Mouse (Mus musculus) pancreas, adult 10 weeks (tissue): ENCODE data around the gene Chac1. TPM values are rescaled to one million over a fixed set of nuclear protein-coding genes. Genes with fewer than 3 reads are reported as not detected.

Source experiments
- polyA plus RNA-seq: library from polyadenylated mRNA; stranded (reverse); fragments of 350-450 nt; fragmentation: Illumina TruSeq; extraction: RNeasy Lipid Tissue Mini Kit (QIAGEN cat#74804); gene quantifications from one replicate; pipeline ENCODE4 v1.2.3, GENCODE M21; 2015; ENCODE audit warnings: low read depth, low replicate concordance; ENCODE audit not compliant: insufficient read depth

The Chac1 gene
- polyA plus RNA-seq, result 15.9 TPM

DNA sequence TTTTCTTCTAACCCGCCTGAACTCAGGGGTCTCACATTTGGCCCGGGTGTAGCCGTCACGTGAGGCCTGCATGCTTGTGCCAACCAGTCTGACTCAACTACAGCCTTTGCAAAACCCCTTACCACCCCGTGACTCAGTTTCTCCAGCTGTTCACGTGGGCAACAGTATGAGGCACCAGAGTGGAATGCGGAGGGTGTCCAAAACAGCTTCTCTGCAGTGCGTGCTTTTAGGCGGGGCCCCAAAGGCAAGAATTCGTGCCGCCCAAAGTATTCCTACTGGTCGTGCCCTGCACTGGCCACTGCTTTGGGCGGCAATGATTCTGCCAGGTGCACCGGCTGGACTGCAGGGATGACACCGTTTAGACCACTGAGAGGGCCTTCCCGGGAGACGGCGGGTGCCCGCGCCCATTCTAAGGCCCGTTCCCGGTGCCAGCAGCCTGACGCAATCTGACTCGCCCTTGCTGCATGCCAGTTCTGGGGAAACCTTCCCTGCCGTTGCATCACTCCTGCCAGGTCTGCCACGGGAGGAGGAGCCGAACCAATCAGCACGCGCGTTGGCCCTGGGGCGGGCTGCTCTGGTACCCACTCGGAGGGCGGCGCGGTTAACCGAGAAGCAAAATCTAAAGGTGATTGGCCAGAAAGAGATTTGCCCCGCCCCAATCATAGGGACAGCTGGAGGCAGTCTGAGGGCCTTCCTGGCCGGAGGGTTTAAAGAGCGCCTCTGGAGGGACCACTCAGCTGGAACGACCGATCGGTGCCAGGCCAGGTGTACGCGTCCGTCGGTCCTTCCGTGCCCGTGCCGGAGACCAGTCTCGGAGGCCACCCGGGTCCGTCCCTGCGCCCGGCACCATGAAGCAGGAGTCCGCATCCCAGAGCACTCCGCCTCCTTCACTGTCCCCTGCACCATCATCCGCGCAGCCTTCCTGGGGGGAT is at the start of gene Chac1:
Gene Chac1, plus strand, starts transcription at position 675 of the 932 bp plus-strand sequence.

DNA sequence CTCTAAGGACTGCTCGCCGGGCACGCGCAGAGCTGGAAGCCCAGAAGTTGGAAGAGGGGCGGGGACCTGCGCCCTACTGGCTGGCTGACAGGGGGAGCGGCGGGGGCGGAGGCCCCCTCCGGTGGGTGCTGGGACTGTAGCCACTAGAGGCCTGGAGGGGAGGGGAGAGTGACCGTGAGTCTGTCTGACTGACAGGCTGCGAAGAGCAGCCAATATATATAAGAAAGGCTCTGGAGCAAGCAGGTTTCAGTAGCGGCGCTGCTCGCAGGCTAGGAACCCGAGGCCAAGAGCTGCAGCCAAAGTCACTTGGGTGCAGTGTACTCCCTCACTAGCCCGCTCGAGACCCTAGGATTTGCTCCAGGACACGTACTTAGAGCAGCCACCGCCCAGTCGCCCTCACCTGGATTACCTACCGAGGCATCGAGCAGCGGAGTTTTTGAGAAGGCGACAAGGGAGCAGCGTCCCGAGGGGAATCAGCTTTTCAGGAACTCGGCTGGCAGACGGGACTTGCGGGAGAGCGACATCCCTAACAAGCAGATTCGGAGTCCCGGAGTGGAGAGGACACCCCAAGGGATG is 25.4 kb upstream of the Chac1 start, which contains the start of gene Dll4:
Gene Dll4, plus strand, starts transcription at position 217 of the 576 bp plus-strand sequence.

Other genes starting within 250 kb of the Chac1 start
- 0.59 TPM for gene Rad51, start 238.4 kb upstream of the Chac1 start, polyA plus RNA-seq
- gene Rmdn3, start 194.2 kb upstream of the Chac1 start, polyA plus RNA-seq, result 13.2 TPM
- gene Gchfr, start 183.5 kb upstream of the Chac1 start, polyA plus RNA-seq, result not detected
- gene Gm14137, start 176.7 kb upstream of the Chac1 start, polyA plus RNA-seq, result not detected
- gene Zfyve19, start 142.6 kb upstream of the Chac1 start, polyA plus RNA-seq, result 16.8 TPM
- gene Dnajc17, start 142.4 kb upstream of the Chac1 start, polyA plus RNA-seq, result 4.6 TPM
- 1.2 TPM for gene Ppp1r14d, start 121.3 kb upstream of the Chac1 start, polyA plus RNA-seq
- gene Spint1, start 113.9 kb upstream of the Chac1 start, polyA plus RNA-seq, result 27.8 TPM
- 2.1 TPM for gene Rhov, start 80.0 kb upstream of the Chac1 start, polyA plus RNA-seq
- gene Vps18, start 62.5 kb upstream of the Chac1 start, polyA plus RNA-seq, result 3.5 TPM
- gene Dll4, start 25.4 kb upstream of the Chac1 start, polyA plus RNA-seq, result 6.2 TPM
- gene Ino80, start 126.5 kb downstream of the Chac1 start, polyA plus RNA-seq, result 3.6 TPM
- 0.15 TPM for gene Exd1, start 196.4 kb downstream of the Chac1 start, polyA plus RNA-seq
- gene Chp1, start 196.5 kb downstream of the Chac1 start, polyA plus RNA-seq, result 25.1 TPM